Mouse (Mus musculus) 3134 (cell line): ENCODE measurements around the gene L2hgdh.
A peak's percentile ranks its signal among the peaks of the same experiment; 100 is the strongest.

Experiments
- DNase-seq: peaks from one replicate; pipeline ENCODE4 v3.0.0-alpha.2; 2011; ENCODE audit warnings: low spot score; ENCODE audit not compliant: insufficient read length; ENCODE audit errors: extremely low read depth

L2hgdh gene

DNA sequence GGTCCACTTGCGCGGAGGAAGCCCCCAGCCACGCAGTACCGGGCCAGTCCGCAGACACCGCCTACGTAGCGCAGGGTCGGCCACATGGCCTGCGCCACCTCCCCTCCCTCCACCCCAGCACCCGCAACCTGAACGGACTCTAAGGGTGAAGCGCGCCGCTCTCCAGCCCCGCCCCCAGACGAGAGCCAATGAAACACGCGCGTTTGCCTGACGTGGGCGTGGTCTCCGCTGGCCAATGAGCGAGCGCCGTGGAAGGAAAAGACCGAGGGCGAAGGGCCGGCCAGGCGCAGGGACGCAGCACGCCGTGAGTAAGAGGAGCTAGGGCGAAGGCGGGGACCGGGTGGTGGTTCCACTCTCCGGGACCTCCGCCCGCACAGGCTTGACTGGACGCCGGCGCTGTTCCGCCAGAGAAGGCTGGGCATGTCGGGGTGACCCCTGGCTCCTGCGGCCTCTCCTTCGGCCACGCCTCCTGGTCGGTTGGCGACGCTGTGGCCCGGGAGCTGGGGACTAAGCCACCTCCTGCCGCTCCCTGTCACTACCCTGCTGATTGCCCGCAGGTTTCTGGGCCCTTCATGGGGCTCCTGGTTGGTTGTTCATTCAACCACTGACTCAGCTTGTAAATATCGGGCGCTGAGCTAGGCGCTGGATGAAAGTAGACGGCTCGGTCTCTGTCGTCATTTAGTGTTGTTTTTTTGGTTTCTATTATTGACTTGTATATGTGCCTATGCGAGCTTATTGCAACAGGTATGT, at the start of gene L2hgdh, which contains the start of gene Atp5s:
TSS of gene L2hgdh (minus strand) at position 163 of the 750 bp plus-strand sequence.
TSS of gene Atp5s (plus strand) at position 240 of the 750 bp plus-strand sequence.
- peak; percentile 97 for DNase-seq

DNA sequence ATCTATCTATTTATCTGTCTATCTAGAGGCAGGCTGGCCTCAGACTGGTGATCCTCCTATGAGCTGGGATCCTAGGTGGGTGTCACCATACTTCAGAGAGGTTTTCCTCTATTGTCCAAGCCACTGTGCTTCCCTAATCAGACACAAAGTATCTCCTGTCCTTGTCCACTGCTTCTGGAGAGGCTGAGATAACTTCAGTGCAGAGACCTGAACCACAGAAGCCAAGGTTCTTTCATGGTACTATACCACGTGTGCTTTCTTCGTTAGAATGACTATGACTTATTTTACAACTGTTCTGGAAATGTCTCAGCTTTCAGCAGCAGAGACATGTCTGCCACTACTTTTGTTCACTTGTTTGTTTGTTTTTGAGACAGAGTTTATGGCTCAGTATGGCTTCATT, 44.2 kb upstream of the L2hgdh start:
- no peak for DNase-seq

DNA sequence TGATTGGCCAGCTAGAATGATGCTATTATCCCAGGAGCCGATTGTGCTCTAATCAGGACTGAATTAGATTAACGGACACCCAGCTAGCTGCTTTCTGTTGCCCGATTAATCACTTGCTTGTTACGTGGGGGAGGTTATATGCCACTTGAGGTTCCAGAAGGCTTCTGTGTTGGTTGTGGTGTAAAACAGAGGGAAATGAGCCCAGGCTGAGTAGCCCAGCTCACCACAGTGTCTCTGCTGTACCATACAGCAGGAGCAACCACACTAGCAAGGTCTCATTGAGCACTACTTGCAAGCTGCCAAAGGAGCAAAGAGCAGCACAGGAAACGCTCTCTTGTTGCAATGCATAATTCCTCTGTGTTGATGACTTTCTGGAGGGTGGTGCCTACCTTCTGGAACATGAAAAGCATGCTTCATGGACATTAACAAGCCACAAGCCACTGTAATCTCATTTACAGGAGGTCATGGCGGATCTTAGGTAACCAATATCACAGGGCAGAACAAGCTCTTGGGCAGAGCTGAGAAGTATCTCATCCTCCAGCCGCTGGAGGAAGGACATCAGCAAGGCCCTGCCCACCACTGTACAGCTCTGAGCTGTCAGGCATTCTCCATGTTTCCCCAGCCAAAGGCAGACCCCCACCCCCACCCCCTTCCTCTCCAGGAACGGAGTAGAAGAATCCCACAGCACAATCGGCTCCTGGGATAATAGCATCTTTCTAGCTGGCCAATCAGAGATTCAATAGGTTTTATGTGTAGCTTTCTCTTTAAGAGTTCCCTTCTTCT, 43.0 kb upstream of the L2hgdh start:
- no peak for DNase-seq

DNA sequence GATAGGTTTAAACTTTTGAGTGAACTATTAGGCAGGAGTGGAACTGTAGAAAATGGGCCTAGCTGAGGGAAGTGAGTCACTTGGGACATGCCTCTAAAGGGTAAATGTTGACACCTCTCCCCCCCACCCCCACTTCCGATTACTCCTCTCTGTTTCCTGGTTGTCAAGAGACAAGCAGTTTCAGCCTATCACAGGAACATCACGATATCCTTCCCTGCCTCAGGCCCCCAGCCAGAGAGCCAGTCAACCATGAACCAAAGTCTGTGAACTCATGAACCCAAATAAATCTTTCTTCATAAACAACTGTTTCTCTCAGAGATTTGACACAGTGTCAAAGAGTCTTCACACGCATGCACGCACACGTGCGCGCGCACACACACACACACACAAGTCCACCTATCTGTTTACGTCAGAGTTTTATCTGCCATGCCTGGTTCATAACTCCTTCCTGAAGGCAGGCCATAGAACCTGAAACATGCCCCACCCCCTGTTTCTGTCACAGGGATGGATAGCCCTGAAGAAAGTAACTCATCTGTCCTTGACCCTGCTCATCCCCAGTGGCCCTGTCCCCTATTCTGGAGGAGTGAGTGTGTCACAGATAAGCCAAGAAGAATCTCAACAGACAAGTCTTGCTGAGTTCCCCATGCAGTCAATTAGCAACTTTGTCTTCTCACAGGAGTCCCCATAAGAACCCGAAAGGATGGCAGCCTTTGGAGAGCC, 41.7 kb upstream of the L2hgdh start:
- no peak for DNase-seq

DNA sequence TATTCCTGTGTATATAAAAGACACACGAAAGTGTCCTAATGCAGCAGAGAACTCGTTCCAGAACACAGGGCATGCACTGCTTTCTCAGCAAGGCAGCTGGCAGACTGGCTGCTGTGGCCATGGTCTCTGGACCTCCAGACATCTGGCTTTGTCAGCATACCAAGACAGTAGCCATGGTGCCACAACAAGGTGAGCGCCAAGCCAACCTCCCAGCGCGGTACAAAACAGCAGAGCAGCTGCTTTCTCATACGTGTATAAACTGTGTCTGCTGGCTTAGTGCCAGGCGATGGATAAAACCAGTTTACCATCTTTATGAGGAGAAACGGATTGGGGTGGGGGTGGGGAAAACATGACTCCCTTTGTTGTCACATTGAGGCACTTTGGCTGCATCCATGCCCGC, 40.9 kb upstream of the L2hgdh start:
- no peak for DNase-seq

DNA sequence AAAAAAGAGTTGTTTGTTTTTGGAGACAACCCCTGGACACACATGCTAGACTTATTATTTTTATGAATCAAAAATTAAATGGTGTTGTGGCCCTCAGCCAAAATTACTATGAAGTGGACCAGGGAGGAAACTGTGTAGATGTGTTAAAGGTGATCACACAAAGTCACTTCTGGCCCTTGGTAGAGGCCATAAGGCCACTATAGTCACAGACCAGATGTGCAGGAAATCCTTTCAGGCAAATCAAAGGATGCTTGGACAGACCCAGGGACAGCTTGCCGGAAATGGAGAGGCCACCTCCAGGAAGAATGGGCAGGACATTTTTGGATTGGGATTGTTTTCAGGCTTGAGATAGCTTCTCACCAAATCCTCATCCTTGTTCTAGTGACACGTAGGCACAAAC, 36.9 kb upstream of the L2hgdh start:
- DNase-seq: no peak

DNA sequence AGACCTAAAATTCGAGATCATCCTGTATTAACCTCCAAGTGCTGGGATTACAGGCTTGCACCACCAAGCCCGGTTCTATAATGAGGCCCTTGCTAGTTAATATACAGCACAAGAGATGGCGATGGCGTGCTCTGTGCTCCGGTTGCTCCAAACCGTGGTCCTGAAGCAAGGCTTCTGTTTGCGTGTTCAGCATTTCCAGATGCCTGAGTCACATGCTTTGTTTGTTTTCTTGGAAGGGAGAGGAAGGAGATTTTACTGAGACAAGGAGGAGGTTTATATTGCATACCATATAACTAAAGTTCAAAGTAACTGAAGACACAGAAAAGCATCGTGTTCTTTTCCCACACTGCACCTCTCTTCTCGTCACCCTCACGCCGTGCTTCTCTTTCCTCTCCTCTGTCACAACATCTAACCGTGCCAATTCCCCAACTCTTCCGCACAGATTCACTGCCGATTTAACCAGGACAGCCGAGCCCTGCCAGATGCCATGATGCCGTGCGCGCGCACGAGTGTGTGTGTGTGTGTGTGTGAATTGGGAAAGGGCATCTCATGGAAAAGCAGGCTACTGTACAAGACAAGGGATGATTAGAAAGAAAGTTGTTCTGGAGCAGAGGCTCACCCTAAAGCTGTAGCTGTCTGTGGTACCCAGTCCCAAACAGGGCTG, 36.2 kb upstream of the L2hgdh start:
- DNase-seq: no peak

DNA sequence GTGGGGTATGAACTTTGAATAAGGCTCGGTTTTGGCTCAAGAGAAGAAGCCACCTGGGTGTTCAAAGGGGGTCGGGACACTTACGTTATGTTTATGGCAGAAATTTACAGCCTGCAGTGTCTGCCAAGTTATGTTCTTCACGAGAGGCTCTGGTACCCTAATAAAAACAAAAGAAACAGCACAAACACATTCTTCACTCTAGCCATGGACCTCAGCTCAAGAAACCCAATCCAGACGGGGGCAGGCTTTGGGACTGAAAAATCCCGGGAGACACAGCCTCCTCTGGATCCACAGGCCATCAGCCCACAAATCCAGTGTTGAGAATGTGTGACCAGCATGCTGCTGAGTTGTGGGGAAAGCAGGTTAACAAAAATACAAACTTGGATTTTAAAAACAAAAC, 35.3 kb upstream of the L2hgdh start:
- DNase-seq: no peak

DNA sequence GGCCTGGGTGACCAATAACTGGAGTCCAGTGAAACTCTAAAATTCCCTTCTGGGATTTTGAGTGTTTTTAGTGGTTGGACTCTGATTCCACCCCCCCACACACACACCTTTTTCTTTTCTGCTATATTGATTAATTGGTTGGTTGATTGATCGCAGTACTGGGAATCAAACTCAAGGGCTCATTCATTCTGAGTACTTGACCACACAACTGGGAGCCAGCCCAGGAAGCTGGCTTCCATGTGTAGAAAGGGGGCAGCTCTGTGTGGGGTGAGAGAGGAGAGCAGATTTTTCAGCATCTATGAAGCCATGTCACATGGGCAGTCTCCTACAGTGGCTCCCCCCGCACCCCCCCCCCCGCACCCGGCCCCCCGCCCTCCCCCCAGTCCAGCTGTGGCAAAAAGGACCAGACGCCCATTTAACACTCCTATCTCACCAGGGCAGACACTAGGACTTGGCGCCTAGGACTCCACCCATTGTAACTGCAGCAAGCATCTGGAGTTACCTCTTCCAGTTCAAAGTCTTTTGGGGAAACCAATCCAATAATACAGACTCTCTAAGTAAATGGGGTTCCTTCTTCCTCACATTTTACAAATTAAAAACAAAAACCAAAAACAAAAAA, 34.7 kb upstream of the L2hgdh start:
- DNase-seq: no peak

DNA sequence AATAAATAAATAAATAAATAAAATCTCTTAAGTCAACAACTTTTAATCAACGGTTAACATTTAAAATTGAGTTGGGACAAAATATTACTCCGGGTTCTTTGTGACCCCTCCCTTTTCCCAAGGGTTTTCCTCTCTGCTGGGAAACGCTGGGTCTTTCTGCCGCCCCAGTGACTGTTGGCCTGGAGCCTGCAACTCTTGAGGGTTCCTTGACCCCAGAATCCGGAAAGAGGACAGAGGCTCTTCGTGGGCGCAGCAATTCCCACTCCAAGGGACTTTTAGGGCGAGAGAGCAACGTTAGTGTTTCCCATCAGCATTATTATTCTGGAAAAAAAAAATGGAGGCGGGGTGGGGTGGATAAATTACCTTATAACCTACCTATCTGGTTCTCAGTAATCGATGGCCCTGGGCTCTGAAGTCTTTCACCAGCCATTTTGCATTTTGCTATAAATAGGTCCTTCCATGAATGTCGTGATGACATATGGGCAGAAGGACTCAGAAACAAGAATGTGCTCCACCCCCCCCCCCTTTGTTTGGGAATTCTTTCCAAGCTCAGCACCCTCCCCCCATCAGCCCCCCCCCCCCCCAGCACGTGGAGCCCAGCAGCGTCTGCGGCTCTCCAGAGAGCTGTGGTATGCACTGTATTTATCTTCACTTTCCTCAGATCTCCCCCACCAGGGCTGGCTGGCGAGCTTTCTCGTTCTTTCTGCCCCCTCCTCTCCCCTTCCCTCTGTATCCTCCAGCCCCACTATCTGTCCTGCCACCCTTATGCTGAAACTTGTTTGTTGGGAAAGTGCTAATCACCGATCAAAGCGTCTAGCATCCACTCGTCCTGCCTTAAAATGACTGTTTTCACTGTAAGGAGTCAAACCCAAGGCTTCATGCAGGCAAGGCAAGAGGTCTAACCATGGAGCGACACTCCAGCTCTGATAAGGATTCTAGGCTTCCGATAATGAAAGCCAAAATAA, 33.8 kb upstream of the L2hgdh start:
- no peak for DNase-seq

DNA sequence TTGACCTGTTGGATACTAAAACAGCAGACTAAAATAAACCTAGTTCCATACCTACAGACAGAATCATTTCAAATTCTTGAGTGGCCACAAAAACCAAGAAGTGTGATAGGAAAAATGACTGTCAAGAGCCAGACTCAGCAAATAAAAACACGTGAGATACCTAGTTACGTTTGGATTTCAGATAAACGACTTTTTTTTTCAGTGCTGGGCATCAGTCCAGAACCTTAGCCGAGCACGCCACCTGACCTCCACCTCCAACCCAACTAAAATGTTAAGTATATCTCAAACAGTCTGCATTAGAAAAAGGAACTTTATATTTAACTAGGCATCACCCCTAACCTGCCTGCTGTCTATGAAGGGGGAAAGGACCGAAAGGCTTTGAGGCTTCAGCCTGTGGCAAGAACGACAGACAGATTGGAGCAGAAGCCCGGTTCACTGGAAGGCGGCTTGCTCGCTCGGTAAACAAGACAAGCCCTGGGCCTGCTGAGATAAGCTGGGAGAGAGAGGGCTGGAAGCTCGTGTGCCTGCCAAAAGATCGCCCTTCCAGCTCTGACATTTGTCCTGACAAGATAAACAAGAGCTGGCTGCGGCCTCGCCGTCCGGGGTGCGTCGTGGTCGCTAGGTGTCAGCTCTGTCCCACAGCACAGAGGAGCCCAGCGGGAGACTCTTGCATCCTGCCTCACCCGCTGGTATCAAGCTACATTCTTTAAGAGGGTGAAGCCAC, 32.9 kb upstream of the L2hgdh start:
- peak; percentile 56 for DNase-seq

DNA sequence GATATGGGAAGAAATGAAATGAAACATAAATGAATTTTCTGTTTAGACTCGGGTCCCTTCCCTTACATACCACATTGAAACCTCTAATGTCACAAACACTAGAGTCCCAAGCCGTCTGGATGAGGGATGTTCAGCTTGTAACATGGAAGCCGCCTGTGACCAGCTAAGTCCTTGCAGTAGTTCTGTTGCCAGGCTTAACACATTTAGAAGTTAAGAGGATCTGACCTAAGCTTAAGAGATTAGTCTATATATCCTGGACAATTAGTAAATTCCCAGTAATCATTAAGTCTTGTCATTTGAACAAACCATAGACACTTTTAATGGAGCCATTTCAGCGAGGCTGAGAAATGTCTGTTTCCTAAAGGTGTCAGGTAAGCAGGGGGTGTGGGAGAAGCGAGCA, 31.3 kb upstream of the L2hgdh start:
- DNase-seq: no peak

DNA sequence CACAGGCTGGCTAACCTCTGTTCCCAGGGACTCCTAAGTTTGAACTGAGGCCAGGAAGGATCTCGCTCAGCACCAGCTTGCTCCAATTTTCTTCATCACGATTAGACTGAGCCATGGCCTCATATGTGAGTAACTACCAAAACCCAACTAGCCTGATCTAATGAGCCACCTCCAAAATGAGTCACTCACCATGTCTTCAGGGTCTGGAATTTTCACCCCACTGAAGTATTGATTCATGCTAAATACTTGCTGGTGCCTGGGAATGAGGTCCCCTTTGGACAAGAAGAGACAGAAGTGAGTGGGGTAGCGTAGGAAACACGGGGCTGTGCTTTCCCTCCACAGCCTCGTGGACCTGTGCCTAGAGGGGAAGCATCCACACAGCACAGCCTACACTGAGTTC, 29.3 kb upstream of the L2hgdh start:
- DNase-seq: no peak

DNA sequence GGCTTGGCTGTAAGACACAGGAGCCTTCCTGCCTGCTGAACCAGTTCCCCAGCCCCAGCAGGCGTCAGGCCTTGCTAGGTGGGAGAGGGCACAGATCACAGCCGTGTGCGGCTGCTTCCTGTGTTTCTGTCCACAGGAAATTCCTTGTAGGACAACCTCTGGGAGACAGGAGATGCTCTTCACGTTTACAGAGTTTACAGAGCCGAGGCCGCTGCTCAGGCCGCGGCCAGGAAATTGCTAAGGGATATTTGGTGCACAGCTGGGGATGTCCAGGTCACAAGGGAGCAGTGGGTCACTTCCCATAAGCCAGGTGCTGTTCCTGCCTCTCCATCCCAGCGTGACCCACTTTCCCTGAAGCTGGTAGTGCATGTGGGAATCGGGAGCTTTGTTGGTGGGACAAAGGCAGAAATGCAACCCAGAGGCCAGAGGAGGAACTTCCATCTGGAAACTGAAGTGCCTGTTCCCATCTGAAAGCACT, 27.2 kb upstream of the L2hgdh start:
- DNase-seq: no peak

DNA sequence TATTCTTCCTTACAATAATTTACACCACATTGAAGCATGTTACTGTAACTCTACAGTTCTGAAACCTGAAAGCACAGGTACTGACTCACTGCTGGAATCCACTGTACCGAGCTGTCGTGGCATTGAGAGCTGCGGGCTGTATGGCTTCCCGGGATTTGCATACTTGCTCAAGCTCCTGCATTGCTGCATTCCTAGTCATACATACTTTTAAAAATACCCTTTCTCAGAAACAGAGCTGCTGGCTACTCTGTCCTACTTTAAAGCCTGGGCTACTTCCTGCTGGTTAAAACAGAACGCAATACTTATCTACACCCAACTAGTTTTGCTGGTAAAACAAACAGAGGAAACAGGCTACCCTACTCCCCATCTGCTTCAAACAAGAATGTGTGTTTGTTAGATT, 19.5 kb upstream of the L2hgdh start:
- peak; percentile 69 for DNase-seq

DNA sequence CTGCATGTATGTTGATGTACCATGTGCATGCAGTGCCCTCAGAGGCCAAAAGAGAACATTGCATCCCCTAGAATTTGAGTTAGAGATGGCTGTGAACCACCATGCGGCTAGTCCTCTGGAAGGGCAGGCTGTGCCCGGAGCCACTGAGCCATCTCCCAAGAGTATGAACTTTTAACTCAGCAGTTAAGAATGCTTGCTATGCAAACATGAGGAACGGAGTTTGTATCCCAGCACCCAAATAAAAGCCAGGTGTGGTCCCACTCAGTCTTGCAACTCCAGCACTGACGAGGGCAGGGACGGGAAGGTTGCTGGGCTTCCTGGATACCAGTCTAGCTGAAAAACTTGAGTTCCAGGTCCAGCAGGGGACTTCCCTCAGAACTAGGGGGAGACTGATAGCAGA, 17.3 kb upstream of the L2hgdh start:
- no peak for DNase-seq

DNA sequence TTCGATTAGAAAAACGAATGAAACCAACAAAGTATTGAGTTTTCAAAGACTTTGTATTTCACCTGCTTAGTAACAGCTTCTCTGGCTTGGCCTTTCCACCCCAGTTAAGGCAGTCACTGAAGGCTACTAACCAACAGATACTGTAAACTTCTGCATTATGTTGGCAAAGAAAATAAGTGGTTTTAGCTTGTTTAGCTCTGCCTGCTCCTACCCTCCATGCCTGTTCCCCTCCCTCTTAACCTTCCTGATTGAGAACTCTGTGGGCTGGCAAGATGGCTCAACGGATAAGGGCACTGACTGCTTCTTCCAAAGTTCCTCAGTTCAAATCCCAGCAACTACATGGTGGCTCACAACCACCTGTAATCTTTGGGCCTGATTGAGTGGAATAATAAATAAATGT, 9.2 kb upstream of the L2hgdh start:
- DNase-seq: no peak

DNA sequence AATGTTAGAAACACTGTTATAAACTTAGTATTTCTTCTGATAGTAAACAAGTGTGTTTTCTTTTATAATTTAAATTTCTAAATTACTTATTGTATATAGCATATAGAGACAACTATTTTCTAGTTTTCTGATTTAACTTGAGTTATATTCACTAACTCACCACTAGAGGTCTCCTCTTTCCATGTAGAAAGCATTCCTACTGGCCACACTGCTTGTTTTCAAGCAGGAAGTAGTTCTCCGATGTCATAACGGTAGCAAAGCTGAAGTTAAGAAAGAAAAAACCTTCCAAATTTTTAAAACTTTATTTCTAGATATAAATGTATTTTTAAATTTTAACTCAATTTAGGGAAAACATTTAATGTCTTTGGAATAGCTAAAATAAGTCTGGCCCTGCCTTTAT, 8.8 kb upstream of the L2hgdh start:
- no peak for DNase-seq

DNA sequence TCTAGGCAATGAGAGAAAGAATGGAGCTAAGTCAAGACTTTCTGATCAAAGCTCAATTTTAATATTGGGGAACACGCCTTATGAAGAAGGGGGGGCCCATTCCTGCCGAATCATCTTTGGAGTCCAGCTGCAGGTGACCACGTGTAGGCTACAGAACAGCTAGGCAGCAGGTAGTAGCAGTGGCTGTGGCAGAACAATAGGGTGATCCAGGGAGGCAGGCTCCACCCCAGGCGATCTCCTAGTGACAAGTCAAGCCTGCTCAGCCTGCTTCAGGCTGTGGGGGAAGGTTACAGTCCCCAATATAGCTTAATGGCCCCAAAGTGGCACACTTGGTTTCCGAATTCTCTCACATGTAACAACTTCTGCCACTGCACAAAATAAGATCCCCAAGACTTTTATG, 7.5 kb upstream of the L2hgdh start:
- no peak for DNase-seq
